Mouse (Mus musculus): ENCODE results near the gene Cars. TPM values are rescaled to one million over a fixed set of nuclear protein-coding genes. Genes with fewer than 3 reads are reported as not detected.

Gene Cars
- polyA plus RNA-seq, 1 experiment from 2014 or later = 19.3 TPM

DNA sequence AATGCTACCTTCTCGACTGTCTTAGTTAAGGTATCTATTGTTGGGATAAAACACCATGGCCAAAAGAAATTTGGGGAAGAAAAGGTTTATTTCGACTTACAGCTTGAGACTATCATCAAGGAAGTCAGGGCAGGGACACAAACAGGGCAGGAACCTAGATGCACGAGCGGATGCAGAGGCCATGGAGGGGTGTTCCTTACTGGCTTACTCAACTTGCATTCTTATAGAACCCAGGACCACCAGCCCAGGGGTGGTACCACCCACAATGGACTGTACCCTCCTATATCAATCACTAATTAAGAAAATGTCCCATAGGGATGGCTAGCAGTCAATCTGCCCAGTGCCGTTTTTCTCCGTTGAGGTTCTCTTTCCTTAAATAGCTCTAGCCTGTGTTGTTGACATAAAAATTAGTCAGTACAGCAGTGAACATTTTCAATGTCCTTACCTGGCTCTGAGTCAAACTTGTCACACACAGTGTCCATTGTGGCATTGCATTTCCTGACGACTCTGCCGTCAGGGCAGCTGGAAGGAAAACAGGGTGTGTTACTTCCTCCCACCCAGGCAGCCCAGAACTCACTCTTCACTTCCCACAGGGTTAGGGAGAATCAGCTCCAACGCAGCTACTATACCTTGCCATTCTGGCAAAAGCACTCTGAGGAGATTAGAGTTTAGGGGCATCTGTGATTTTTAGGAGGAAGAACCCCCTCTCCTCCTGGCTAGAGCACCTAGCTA lies 14.7 kb upstream of the Cars start:
- no peak; the same call in 1 of the 2 replicates for ATAC-seq

DNA sequence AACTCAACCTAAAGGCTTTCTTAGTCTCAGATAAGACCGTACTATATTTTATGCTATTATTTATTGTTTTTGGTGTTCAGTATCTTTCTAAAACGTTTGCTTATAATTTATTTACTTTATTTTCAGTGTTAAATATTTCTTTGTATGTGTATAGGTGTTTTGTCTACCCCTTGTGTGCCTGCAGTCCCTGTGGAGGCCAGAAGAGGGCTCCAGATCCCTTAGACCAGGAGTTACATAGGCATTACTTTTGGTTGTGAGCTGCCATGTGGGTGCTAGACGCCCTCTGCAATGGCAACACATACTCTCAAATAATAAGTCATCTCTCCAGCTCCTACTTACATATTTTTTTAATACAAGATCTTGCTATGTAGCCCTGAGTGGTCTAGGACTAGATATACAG lies 12.3 kb upstream of the Cars start:
- no peaks in the 10 kb centered on the region for H3K4me1 ChIP-seq (replicated peaks; ENCODE audit: control insufficient read depth, insufficient read depth, low read length)
- WGBS = 59% methylated on average over 3 of the region's 3 CpGs
- H3K4me2 ChIP-seq (replicated peaks; ENCODE audit: low read depth) = no peak overlapping the region
- no peaks in the 10 kb centered on the region for H3K9me3 ChIP-seq (ENCODE audit: control insufficient read depth)
- no peak for ATAC-seq
- no peak overlapping the region for H3K4me3 ChIP-seq (ENCODE audit: low read depth, low read length)
- H3K9ac ChIP-seq (ENCODE audit: low read depth, low read length) = no peak overlapping the region
- H3K27ac ChIP-seq (ENCODE audit: low read depth, low read length) = no peak overlapping the region
- H3K27me3 ChIP-seq (replicated peaks; ENCODE audit: control insufficient read depth, insufficient read depth, low read length) = no peaks in the 10 kb centered on the region
- no peaks in the 10 kb centered on the region for H3K36me3 ChIP-seq (ENCODE audit: control insufficient read depth, insufficient read depth)
- TF ChIP-seq CTCF (IDR thresholded peaks at IDR 0.05; ENCODE audit: low read depth) = peak; percentile 56

More for the DNA sequence above, 14.7 kb upstream of the Cars start:
- Histone ChIP-seq H3K27ac (ENCODE audit: low read depth, low read length) (no peak overlapping the region), H3K36me3 (ENCODE audit: control insufficient read depth, insufficient read depth) (no peaks in the 10 kb centered on the region), H3K4me1 (replicated peaks; ENCODE audit: control insufficient read depth, insufficient read depth, low read length) (no peaks in the 10 kb centered on the region), H3K4me2 (replicated peaks; ENCODE audit: low read depth) (no peak overlapping the region), H3K27me3 (replicated peaks; ENCODE audit: control insufficient read depth, insufficient read depth, low read length) (no peaks in the 10 kb centered on the region), H3K9me3 (ENCODE audit: control insufficient read depth) (no peaks in the 10 kb centered on the region), H3K9ac (ENCODE audit: low read depth, low read length) (no peak overlapping the region), H3K4me3 (ENCODE audit: low read depth, low read length) (no peak overlapping the region)
- 48% methylated on average over 9 of the region's 9 CpGs for WGBS
- TF ChIP-seq CTCF (IDR thresholded peaks at IDR 0.05; ENCODE audit: low read depth) = no peak

DNA sequence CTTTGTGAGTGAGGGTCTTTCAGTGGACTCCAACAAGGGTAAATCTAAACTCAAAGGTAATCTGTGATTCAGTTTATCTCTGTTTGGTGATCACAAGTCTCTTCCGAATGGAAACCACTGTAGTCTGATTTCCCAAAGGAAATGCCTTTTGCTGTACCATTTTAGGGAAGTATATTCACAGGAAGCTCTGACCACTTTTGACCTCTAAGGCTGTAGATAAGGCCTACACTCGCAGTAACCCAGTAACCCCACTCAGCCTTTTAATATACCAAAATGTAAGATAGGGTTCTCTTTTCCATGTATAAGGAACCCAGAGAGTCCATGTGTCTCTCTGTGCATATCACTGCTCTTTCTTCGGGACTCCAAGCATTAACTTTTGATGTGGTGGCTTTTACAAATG lies 5.4 kb upstream of the Cars start:
- TF ChIP-seq CTCF (IDR thresholded peaks at IDR 0.05; ENCODE audit: low read depth) = no peak
- H3K4me1 ChIP-seq (replicated peaks; ENCODE audit: control insufficient read depth, insufficient read depth, low read length) = no peaks in the 10 kb centered on the region
- H3K27me3 ChIP-seq (replicated peaks; ENCODE audit: control insufficient read depth, insufficient read depth, low read length) = no peaks in the 10 kb centered on the region
- H3K36me3 ChIP-seq (ENCODE audit: control insufficient read depth, insufficient read depth) = no peaks in the 10 kb centered on the region
- no peak overlapping the region for H3K9ac ChIP-seq (ENCODE audit: low read depth, low read length)
- H3K27ac ChIP-seq (ENCODE audit: low read depth, low read length) = no peak overlapping the region
- no peak overlapping the region for H3K4me3 ChIP-seq (ENCODE audit: low read depth, low read length)
- no peak overlapping the region for H3K4me2 ChIP-seq (replicated peaks; ENCODE audit: low read depth)
- H3K9me3 ChIP-seq (ENCODE audit: control insufficient read depth) = no peaks in the 10 kb centered on the region
- no peak for ATAC-seq
- 86% methylated on average over 3 of the region's 3 CpGs for WGBS

DNA sequence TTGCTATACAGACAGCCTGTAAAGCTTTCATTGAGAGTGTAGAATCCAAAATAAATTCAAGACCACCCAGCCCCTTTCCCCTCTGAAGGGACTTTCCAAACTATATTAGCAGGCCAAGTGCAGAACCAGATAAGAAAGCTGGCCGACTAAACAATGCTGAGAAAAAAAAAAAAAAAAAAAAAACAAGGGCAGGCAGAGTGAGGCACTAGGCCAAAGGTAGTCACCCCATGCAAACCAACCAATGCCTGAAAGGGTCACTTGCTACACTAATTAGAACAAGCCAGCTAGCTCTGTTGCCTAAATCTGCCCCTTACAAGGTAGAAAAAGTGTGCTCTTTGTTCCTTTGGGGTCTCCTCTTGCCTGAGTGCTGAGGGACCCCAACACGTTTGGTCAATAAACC lies 5.0 kb upstream of the Cars start:
- no peaks in the 10 kb centered on the region for H3K27me3 ChIP-seq (replicated peaks; ENCODE audit: control insufficient read depth, insufficient read depth, low read length)
- no peak for TF ChIP-seq CTCF (IDR thresholded peaks at IDR 0.05; ENCODE audit: low read depth)
- no peak overlapping the region for H3K4me3 ChIP-seq (ENCODE audit: low read depth, low read length)
- H3K4me2 ChIP-seq (replicated peaks; ENCODE audit: low read depth) = no peak overlapping the region
- ATAC-seq = no peak
- H3K9me3 ChIP-seq (ENCODE audit: control insufficient read depth) = no peaks in the 10 kb centered on the region
- 81% methylated on average over 2 of the region's 2 CpGs for WGBS
- H3K27ac ChIP-seq (ENCODE audit: low read depth, low read length) = no peak overlapping the region
- H3K4me1 ChIP-seq (replicated peaks; ENCODE audit: control insufficient read depth, insufficient read depth, low read length) = no peaks in the 10 kb centered on the region
- no peak overlapping the region for H3K9ac ChIP-seq (ENCODE audit: low read depth, low read length)
- H3K36me3 ChIP-seq (ENCODE audit: control insufficient read depth, insufficient read depth) = no peaks in the 10 kb centered on the region

DNA sequence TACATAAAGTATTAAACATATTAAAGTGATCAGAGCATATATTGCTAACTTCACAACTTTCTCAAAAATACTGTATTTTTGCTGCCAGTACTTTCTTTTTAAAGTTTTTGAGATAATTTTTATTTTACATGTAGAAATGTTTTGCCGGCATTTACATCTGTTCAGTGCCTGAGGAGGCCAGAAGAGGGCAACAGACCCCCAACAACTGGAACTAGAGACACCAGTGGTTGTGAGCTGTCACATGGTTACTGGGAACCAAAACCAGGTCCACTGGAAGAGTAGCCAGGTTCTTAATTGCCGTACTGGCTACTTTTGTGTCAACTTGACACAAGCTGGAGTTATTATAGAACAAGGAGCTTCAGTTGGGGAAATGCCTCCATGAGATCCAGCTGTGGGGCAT lies 1.8 kb upstream of the Cars start:
- H3K9me3 ChIP-seq (ENCODE audit: control insufficient read depth) = no peaks in the 10 kb centered on the region

DNA sequence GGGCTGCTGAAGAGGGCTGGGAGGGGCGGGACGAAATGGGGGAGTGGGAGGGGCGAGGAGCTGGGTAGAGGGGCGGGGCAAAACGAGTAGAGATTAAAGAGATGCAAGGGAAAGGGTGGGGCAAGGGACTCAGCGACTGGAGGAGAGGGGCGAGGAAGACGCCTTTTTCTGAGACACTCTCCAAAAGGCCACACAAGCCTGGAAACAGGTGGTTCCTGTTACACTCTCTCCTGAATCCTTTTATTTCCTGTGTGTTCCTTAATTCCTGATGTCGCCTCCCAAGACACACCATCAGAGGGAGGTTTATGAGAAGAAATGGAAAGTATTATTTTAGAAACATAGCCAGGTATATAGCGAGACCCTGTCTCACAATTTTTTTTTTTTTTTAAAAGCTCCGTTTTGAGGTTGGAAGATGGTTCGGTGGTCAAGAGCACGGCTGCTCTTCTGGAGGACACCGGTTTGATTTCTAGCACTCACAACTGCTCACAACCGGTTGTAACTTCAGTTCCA lies 396 bp upstream of the Cars start:
- peaks cover 8% of the 10 kb centered on the region; the same call in 1 of the 2 replicates for H3K36me3 ChIP-seq (ENCODE audit: control insufficient read depth, insufficient read depth)
- TF ChIP-seq CTCF (IDR thresholded peaks at IDR 0.05; ENCODE audit: low read depth) = no peak
- H3K4me2 ChIP-seq (replicated peaks; ENCODE audit: low read depth) = peak overlapping the region; percentile 88
- 8% methylated on average over 12 of the region's 15 CpGs for WGBS
- H3K9me3 ChIP-seq (ENCODE audit: control insufficient read depth) = no peaks in the 10 kb centered on the region
- no peak overlapping the region for H3K9ac ChIP-seq (ENCODE audit: low read depth, low read length)
- H3K27ac ChIP-seq (ENCODE audit: low read depth, low read length) = no peak overlapping the region
- peak overlapping the region; percentile 93 for H3K4me3 ChIP-seq (ENCODE audit: low read depth, low read length)
- no peak for ATAC-seq
- peaks cover 5% of the 10 kb centered on the region for H3K4me1 ChIP-seq (replicated peaks; ENCODE audit: control insufficient read depth, insufficient read depth, low read length)
- no peaks in the 10 kb centered on the region for H3K27me3 ChIP-seq (replicated peaks; ENCODE audit: control insufficient read depth, insufficient read depth, low read length)

More for the DNA sequence above, 1.8 kb upstream of the Cars start:
- Histone ChIP-seq H3K27ac (ENCODE audit: low read depth, low read length) (no peak overlapping the region), H3K27me3 (replicated peaks; ENCODE audit: control insufficient read depth, insufficient read depth, low read length) (no peaks in the 10 kb centered on the region), H3K4me3 (ENCODE audit: low read depth, low read length) (no peak overlapping the region), H3K4me2 (replicated peaks; ENCODE audit: low read depth) (no peak overlapping the region), H3K36me3 (ENCODE audit: control insufficient read depth, insufficient read depth) (peaks cover under 1% of the 10 kb centered on the region; the same call in 1 of the 2 replicates), H3K9ac (ENCODE audit: low read depth, low read length) (no peak overlapping the region), H3K4me1 (replicated peaks; ENCODE audit: control insufficient read depth, insufficient read depth, low read length) (peaks cover 3% of the 10 kb centered on the region; the same call in 1 of the 2 replicates)
- 83% methylated on average over 2 of the region's 2 CpGs for WGBS
- no peak for ATAC-seq
- TF ChIP-seq CTCF (IDR thresholded peaks at IDR 0.05; ENCODE audit: low read depth) = peak; percentile 47
